Mouse (Mus musculus) liver, embryonic 12.5 days (tissue): ENCODE data around the gene Lbh. TPM values are rescaled to one million over a fixed set of nuclear protein-coding genes. Genes with fewer than 3 reads are reported as not detected.

Experiments used
- ATAC-seq: fragments of 200-750 bp; cut with Nextera tagmentation; 2 replicates; pipeline ENCODE4 v1.8.0; 2017; ENCODE audit warnings: moderate number of reproducible peaks, mild to moderate bottlenecking, moderate library complexity
- H3K27ac ChIP-seq: fragments of 300-500 bp; sonication (generic); 2 replicates; pipeline ENCODE4 v1.5.1; 2016; ENCODE audit warnings: mild to moderate bottlenecking
- H3K27me3 ChIP-seq: fragments of 300-500 bp; sonication (generic); replicated peaks from 2 replicates; pipeline ENCODE4 v1.6.1; 2016; ENCODE audit warnings: mild to moderate bottlenecking, moderate library complexity
- H3K36me3 ChIP-seq: fragments of 300-500 bp; sonication (generic); 2 replicates; pipeline ENCODE4 v1.6.1; 2016; ENCODE audit warnings: mild to moderate bottlenecking, moderate library complexity
- H3K4me1 ChIP-seq: fragments of 300-500 bp; sonication (generic); 2 replicates; pipeline ENCODE4 v1.6.1; 2016
- H3K4me2 ChIP-seq: fragments of 300-500 bp; sonication (generic); 2 replicates; pipeline ENCODE4 v1.6.1; 2016; ENCODE audit warnings: mild to moderate bottlenecking, moderate library complexity
- H3K4me3 ChIP-seq: fragments of 300-500 bp; sonication (generic); 2 replicates; pipeline ENCODE4 v1.5.1; 2016; ENCODE audit warnings: mild to moderate bottlenecking, moderate library complexity
- H3K9ac ChIP-seq: fragments of 300-500 bp; sonication (generic); 2 replicates; pipeline ENCODE4 v1.6.1; 2016; ENCODE audit warnings: mild to moderate bottlenecking, moderate library complexity
- H3K9me3 ChIP-seq: fragments of 300-500 bp; sonication (generic); replicated peaks from 2 replicates; pipeline ENCODE4 v1.6.1; 2016; ENCODE audit warnings: mild to moderate bottlenecking, moderate library complexity
- WGBS: fragments of 180-500 bp; shearing (Covaris S2); methylation state at CpG from one replicate; pipeline ENCODE4 v1.1.7; 2016; ENCODE audit not compliant: insufficient replicate concordance; 5-methylcytosine and 5-hydroxymethylcytosine counted together
- polyA plus RNA-seq: library from polyadenylated mRNA; unstranded; fragments of >200 nt; fragmentation: Nextera tagmentation; extraction: Ambion mirVana; gene quantifications from 2 replicates; pipeline ENCODE4 v1.2.1, GENCODE M21; 2016

The Lbh gene
- polyA plus RNA-seq: 1.4 TPM in 2 replicates

DNA sequence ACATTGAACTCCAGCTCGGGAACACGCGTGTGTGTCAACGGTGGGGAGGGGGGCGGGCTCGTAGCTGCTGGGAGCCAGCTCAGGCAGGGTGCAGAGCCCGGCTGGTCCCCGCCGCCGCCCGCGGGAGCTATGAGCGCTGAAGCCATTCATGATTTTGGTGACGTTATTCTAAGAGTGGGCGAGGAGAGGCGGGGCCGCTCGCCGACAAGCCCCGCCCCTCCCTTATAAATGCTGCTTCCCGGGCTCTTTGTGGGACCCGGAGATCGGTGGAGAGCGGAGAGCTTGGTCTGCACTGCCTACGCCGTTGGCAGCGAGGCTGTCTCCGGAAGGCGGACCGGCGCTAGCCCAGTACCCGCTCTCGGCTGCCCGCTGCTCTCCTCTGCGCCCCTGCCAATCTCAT, at the start of gene Lbh:
Gene Lbh, plus strand, starts transcription at position 253 of the 400 bp plus-strand sequence.
- no peaks in the 10 kb centered on the region for H3K9me3 ChIP-seq
- peak within 1 kb of the TSS; percentile 54; the same call in 1 of the 2 replicates for H3K27ac ChIP-seq
- peaks cover 55% of the 10 kb centered on the region for H3K27me3 ChIP-seq
- H3K9ac ChIP-seq: peak within 1 kb of the TSS; percentile 61
- H3K4me2 ChIP-seq: peak within 1 kb of the TSS; percentile 86
- under 1% methylated on average over 35 of the region's 35 CpGs for WGBS
- H3K4me1 ChIP-seq: peaks cover 21% of the 10 kb centered on the region
- H3K36me3 ChIP-seq: no peaks in the 10 kb centered on the region; the same call in 1 of the 2 replicates
- ATAC-seq: peak; percentile 84
- H3K4me3 ChIP-seq: peak within 1 kb of the TSS; percentile 61

DNA sequence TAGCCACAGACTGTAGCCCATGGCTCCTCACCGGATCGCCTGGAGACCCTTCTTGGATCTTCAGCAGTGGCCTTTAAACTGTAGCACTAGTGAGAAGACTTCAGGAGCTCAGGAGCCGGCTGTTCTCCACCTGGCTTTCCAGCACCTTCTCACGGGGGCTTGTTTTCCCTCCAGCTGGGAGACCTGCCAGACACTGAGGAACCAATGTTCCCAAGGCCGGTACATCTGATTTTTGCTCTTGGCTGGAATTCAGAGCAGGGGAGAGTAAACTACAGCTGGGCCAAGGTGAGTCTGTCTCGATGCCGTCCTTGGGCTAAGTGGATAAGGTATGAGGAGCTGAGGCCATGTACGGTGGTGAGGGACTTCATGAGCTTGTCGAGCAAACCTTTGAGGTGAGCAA, 39.1 kb upstream of the Lbh start:
- WGBS: 72% methylated on average over 9 of the region's 9 CpGs
- no peak overlapping the region for H3K27ac ChIP-seq

DNA sequence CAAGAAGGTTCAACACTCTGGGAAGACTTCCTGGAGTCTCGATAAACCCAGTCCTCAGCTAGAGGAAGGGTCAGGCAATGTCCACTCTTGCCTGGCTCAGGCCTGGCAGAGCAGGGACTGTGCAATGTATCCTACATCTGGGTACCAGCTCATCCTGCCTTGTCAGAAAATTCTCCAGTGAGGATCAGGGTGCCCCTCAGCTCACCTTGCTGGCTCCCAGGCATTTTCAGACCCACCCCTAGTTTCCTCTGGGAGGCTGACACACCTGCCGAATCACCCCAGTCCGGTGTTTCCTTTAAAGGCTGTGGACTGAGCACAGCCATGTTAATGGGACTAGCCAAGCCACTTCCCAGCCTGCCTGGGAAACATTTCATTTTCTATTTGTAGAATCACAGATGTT, 37.9 kb upstream of the Lbh start:
- H3K9me3 ChIP-seq: no peaks in the 10 kb centered on the region
- no peak overlapping the region for H3K4me3 ChIP-seq
- H3K9ac ChIP-seq: no peak overlapping the region
- H3K27me3 ChIP-seq: no peaks in the 10 kb centered on the region
- H3K4me2 ChIP-seq: no peak overlapping the region
- no peaks in the 10 kb centered on the region for H3K4me1 ChIP-seq
- H3K36me3 ChIP-seq: no peaks in the 10 kb centered on the region
- ATAC-seq: no peak
- no peak overlapping the region for H3K27ac ChIP-seq
- WGBS: 62% methylated on average over 3 of the region's 3 CpGs

More for the DNA sequence above, 39.1 kb upstream of the Lbh start:
- Histone ChIP-seq H3K9ac (no peak overlapping the region), H3K4me2 (no peak overlapping the region), H3K4me3 (no peak overlapping the region), H3K27me3 (no peaks in the 10 kb centered on the region), H3K9me3 (no peaks in the 10 kb centered on the region), H3K4me1 (no peaks in the 10 kb centered on the region), H3K36me3 (no peaks in the 10 kb centered on the region)
- no peak for ATAC-seq

DNA sequence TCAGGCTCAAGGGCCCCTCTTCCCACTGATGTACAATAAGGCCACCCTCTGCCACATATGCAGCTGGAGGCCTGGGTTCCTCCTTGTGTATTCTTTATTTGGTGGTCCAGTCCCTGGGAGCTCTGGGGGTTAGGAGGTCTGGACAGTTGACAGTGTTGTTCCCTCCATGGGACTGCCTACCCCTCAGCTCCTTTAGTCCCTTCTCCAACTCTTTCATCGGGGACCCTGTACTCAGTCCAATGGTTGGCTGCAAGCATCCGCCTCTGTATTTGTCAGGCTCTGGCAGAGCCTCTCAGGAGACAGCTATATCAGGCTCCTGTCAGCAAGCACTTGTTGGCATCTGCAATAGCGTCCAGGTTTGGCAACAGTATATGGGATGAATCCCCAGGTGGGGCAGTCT, 37.1 kb upstream of the Lbh start:
- Histone ChIP-seq H3K4me3 (no peak overlapping the region), H3K4me2 (no peak overlapping the region), H3K36me3 (no peaks in the 10 kb centered on the region), H3K4me1 (no peaks in the 10 kb centered on the region), H3K9ac (no peak overlapping the region), H3K27ac (no peak overlapping the region), H3K9me3 (no peaks in the 10 kb centered on the region), H3K27me3 (no peaks in the 10 kb centered on the region)
- no peak for ATAC-seq
- 51% methylated on average over 3 of the region's 3 CpGs for WGBS

DNA sequence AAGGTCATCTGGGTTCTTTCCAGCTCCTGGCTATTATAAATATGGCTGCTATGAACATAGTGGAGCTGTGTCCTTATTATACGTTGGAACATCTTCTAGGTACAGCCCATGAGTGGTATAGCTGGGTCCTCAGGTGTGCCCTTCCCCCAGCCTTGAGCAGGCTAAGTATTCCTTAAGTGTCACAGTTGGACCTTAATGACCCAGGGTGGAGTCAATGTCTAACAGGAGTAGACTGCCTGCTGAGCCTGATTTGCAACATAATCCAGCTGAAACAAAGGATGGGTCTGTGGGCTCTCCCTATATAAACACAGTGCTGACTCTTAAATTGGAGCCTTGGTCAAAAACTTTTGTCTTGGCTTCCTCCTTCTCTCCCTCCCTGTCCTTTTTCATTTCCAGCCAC, 36.3 kb upstream of the Lbh start:
- WGBS: 55% methylated on average over 1 of the region's 1 CpGs
- Histone ChIP-seq H3K9ac (no peak overlapping the region), H3K27ac (no peak overlapping the region), H3K4me3 (no peak overlapping the region), H3K4me2 (no peak overlapping the region), H3K27me3 (no peaks in the 10 kb centered on the region), H3K9me3 (no peaks in the 10 kb centered on the region), H3K36me3 (no peaks in the 10 kb centered on the region), H3K4me1 (no peaks in the 10 kb centered on the region)
- ATAC-seq: no peak

DNA sequence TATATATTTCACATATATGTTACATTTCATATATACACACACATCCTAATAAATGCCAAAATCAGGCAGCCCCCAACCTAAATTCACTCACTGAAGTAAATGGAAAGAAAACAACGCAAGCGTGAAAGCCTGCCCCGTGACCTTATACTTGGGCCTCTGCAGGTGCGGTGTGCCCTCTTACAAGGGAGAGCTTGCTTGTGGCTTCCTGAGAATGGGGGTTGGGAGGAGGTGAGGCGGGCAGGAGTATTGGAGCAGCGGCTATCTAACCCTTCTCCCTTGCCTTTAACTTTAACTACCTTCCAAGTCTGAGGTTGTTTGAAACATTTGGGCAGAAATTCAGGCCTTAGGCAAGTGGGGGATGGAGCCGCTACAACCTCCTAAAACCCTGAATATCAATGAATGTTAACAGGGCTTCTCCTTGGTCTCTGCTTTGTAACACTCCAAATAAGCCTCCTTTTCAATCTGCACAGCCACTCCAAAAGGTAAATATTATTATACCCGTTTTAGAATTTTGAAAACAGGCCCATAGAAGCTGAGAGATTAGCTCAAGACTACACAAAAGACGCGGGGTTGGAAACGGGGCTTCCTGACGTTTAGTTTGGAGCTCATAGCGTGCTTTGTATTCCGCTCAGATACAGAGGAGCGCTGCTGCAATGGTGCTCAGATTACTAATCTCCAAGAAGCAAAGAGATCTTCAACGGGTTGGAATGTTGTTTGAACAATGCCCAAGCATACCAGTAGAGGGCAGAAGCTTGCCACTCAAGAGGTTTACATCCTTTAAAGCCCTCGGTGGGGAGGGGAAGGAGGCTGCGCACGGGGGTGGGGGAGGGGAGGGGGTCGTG, 28.3 kb upstream of the Lbh start:
- no peak overlapping the region for H3K27ac ChIP-seq
- H3K4me1 ChIP-seq: no peaks in the 10 kb centered on the region
- no peak overlapping the region for H3K9ac ChIP-seq
- ATAC-seq: no peak
- H3K36me3 ChIP-seq: no peaks in the 10 kb centered on the region
- WGBS: 25% methylated on average over 20 of the region's 20 CpGs
- no peak overlapping the region for H3K4me3 ChIP-seq
- H3K4me2 ChIP-seq: no peak overlapping the region
- no peaks in the 10 kb centered on the region for H3K27me3 ChIP-seq
- no peaks in the 10 kb centered on the region for H3K9me3 ChIP-seq

DNA sequence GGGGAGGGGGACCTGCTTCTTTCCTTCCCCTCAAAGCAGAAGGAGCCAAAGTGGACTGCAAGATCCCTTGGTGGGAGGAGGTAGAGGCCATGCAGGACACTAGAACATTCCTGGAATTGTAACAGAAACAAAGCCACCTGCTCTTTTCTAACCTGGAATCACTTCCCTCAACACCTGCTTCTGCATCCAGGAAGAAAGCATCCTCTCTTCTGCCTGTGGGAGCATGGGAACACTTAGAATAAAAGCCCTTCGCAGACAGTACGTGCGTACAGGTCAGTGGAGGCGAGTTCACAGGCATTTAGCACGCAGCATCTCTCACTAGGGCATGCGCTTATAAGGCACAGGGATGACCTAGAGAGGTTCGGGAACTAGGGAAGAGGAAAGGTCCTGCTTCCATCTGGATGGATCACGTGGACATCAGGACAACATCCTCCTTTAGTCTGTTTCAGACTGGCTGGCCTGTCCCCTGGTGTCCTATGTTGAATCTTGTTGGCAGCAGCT, 27.7 kb upstream of the Lbh start:
- Histone ChIP-seq H3K9me3 (no peaks in the 10 kb centered on the region), H3K9ac (no peak overlapping the region), H3K4me3 (no peak overlapping the region), H3K27me3 (no peaks in the 10 kb centered on the region), H3K4me2 (no peak overlapping the region), H3K36me3 (no peaks in the 10 kb centered on the region), H3K27ac (no peak overlapping the region), H3K4me1 (no peaks in the 10 kb centered on the region)
- no peak for ATAC-seq
- 55% methylated on average over 8 of the region's 8 CpGs for WGBS

DNA sequence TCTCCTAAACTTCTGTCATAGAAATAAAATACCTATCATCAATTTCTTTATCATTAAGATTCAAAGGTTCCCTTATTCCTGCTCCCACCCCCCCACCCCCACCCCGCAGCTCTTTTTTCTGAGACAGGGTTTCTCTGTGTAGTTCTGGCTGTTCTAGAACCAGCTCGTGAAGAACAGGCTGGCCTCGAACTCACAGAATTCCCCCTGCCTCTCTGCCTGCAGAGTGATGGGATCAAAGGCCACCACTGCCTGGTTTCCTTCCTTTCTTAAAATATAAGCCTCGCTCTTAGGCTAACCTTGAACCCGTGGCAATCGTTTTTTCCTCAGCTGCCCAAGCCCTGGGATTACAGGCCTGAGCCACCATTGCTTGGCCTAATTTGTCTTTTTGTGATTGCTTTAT, 26.5 kb upstream of the Lbh start:
- H3K27me3 ChIP-seq: no peaks in the 10 kb centered on the region
- no peak overlapping the region for H3K27ac ChIP-seq
- no peaks in the 10 kb centered on the region for H3K36me3 ChIP-seq
- 63% methylated on average over 6 of the region's 6 CpGs for WGBS
- no peak overlapping the region for H3K4me2 ChIP-seq
- no peaks in the 10 kb centered on the region for H3K4me1 ChIP-seq
- H3K9me3 ChIP-seq: no peaks in the 10 kb centered on the region
- H3K4me3 ChIP-seq: no peak overlapping the region
- ATAC-seq: no peak
- H3K9ac ChIP-seq: no peak overlapping the region

DNA sequence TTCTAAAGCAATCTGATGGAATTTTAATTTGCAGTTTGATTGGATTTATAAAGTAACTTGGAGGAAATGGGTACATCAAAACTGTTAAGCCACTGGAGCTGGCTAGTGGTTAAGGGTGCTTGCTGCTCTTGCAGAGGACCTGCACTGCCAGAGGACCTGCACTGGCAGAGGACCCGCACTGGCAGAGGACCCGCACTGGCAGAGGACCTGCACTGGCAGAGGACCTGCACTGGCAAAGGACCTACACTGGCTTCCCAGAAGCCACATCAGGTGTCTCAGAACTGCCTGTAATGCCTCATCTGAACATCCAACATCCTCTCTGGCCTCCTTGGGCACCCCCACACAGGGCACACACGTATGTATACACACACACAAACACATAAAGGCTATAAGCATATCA, 22.6 kb upstream of the Lbh start:
- 77% methylated on average over 3 of the region's 3 CpGs for WGBS
- Histone ChIP-seq H3K9ac (no peak overlapping the region), H3K4me1 (no peaks in the 10 kb centered on the region), H3K9me3 (no peaks in the 10 kb centered on the region), H3K4me2 (no peak overlapping the region), H3K4me3 (no peak overlapping the region), H3K27me3 (no peaks in the 10 kb centered on the region; the same call in 1 of the 2 replicates), H3K27ac (no peak overlapping the region), H3K36me3 (no peaks in the 10 kb centered on the region)
- no peak for ATAC-seq

DNA sequence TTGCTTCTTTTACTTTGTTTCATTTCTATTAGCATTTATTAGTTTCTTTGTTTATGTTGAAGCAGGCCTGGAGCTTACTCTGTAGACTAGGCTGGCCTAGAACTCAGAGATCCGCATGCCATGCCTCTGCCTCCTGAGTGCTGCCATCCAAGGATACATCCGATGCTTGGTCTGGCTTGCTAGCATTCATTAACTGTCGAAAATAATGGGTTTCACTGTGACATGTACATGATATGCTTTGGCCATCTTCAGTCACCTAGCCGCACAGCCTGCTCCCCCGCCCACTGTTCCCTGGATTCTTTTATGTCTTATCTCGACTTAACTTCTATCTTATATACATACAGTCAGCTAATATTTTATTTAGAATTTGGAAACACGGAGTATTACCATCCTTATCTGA, 21.0 kb upstream of the Lbh start:
- 65% methylated on average over 7 of the region's 7 CpGs for WGBS
- no peaks in the 10 kb centered on the region for H3K36me3 ChIP-seq
- H3K9ac ChIP-seq: no peak overlapping the region
- no peaks in the 10 kb centered on the region; the same call in 1 of the 2 replicates for H3K27me3 ChIP-seq
- no peaks in the 10 kb centered on the region for H3K9me3 ChIP-seq
- H3K4me1 ChIP-seq: no peaks in the 10 kb centered on the region
- H3K27ac ChIP-seq: no peak overlapping the region
- no peak overlapping the region for H3K4me2 ChIP-seq
- H3K4me3 ChIP-seq: no peak overlapping the region
- ATAC-seq: no peak

DNA sequence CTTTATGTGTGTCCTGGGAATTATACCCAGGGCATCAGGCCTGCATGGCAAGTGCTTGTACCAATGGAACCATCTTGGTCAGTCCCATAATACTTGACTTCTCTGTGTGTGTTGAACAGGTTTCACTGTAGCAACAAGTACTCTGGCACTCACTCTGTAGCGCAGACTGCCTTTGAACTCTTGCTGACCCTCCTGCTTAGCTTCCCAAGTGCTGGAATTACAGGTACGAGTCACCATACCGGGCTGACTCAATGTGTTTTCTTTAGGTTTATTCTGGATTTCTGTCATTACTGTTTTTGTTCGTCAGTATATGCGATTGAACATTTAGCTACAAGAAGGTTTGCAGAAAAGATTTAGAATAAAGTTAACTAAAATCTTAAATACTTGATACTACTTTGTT, 20.1 kb upstream of the Lbh start:
- no peak for ATAC-seq
- Histone ChIP-seq H3K4me3 (no peak overlapping the region), H3K4me2 (no peak overlapping the region), H3K27ac (no peak overlapping the region), H3K9me3 (no peaks in the 10 kb centered on the region), H3K36me3 (no peaks in the 10 kb centered on the region), H3K9ac (no peak overlapping the region), H3K4me1 (no peaks in the 10 kb centered on the region), H3K27me3 (no peaks in the 10 kb centered on the region; the same call in 1 of the 2 replicates)
- WGBS: 71% methylated on average over 5 of the region's 5 CpGs

DNA sequence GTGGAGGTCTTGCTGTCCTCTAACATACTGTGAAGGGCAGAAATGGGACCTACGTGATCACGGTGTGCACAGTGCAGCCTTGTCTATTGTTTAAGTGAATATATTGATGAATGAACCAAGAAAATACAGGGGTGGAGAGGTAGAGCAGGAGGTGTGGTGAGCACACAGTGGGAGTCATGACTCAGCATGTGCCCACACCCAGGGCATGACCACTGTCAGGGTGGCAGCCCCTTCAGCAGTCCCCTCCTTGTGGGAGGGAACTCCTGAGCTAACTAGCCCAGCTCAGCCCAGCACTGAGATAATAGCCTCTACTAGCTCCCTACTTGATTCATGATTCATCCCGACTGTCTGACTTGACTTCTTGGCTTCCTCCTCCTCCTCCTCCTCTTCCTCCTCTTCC, 19.3 kb upstream of the Lbh start:
- 59% methylated on average over 3 of the region's 3 CpGs for WGBS
- no peaks in the 10 kb centered on the region for H3K9me3 ChIP-seq
- no peak for ATAC-seq
- no peaks in the 10 kb centered on the region for H3K36me3 ChIP-seq
- no peak overlapping the region for H3K4me2 ChIP-seq
- no peak overlapping the region for H3K27ac ChIP-seq
- H3K4me1 ChIP-seq: no peaks in the 10 kb centered on the region
- no peak overlapping the region for H3K9ac ChIP-seq
- no peaks in the 10 kb centered on the region; the same call in 1 of the 2 replicates for H3K27me3 ChIP-seq
- no peak overlapping the region for H3K4me3 ChIP-seq
